Mouse (Mus musculus): ENCODE results near the gene Tmsb15l. TPM values are rescaled to one million over a fixed set of nuclear protein-coding genes. Genes with fewer than 3 reads are reported as not detected.

Tmsb15l gene
- polyA plus RNA-seq, 1 experiment: 7.7 TPM

- no peak for DNase-seq
- WGBS: 62% methylated on average over 3 of the region's 3 CpGs
- no peaks in the 10 kb centered on the region for H3K27me3 ChIP-seq (ENCODE audit: control insufficient read depth, insufficient read depth, low read length)
- TF ChIP-seq POLR2A (IDR thresholded peaks at IDR 0.05; ENCODE audit: borderline replicate concordance, insufficient read depth, low read length) (no peak), CTCF (IDR thresholded peaks at IDR 0.05; ENCODE audit: borderline replicate concordance, insufficient read depth, low read depth, low read length) (no peak)
- H3K4me1 ChIP-seq (ENCODE audit: control insufficient read depth, insufficient read depth, low read length): no peaks in the 10 kb centered on the region
- no peak overlapping the region for H3K27ac ChIP-seq (ENCODE audit: insufficient read depth, low read length)
- no peak overlapping the region for H3K4me3 ChIP-seq (replicated peaks; ENCODE audit: insufficient read depth, low read depth, low read length)
These were observed 38.7 kb downstream of the Tmsb15l start for GRCm38 (mm10) chrX:136937985-136938384.

GRCm38 (mm10) chrX:136927031-136927430, 49.6 kb downstream of the Tmsb15l start, which contains the start of gene H2bfm:
H2bfm (plus strand) TSS chrX:136927325.
- DNase-seq: no peak
- Histone ChIP-seq H3K4me1 (ENCODE audit: control insufficient read depth, insufficient read depth, low read length) (no peaks in the 10 kb centered on the region), H3K27ac (ENCODE audit: insufficient read depth, low read length) (no peak within 1 kb of the TSS), H3K27me3 (ENCODE audit: control insufficient read depth, insufficient read depth, low read length) (no peaks in the 10 kb centered on the region), H3K4me3 (replicated peaks; ENCODE audit: insufficient read depth, low read depth, low read length) (no peak within 1 kb of the TSS)
- no peak for TF ChIP-seq CTCF (IDR thresholded peaks at IDR 0.05; ENCODE audit: borderline replicate concordance, insufficient read depth, low read depth, low read length)
- 94% methylated on average over 14 of the region's 14 CpGs for WGBS

GRCm38 (mm10) chrX:136925863-136926262, 50.8 kb downstream of the Tmsb15l start:
- Histone ChIP-seq H3K27ac (ENCODE audit: insufficient read depth, low read length) (no peak overlapping the region), H3K4me3 (replicated peaks; ENCODE audit: insufficient read depth, low read depth, low read length) (no peak overlapping the region), H3K27me3 (ENCODE audit: control insufficient read depth, insufficient read depth, low read length) (no peaks in the 10 kb centered on the region), H3K4me1 (ENCODE audit: control insufficient read depth, insufficient read depth, low read length) (no peaks in the 10 kb centered on the region)
- DNase-seq: no peak
- TF ChIP-seq CTCF (IDR thresholded peaks at IDR 0.05; ENCODE audit: borderline replicate concordance, insufficient read depth, low read depth, low read length) (no peak), POLR2A (IDR thresholded peaks at IDR 0.05; ENCODE audit: borderline replicate concordance, insufficient read depth, low read length) (no peak)

Other genes starting within 250 kb of the Tmsb15l start
- 223 and 236 TPM in 2 replicates for gene Morf4l2, start 233.2 kb downstream of the Tmsb15l start, polyA plus RNA-seq (2012; rRNA removed)
- gene Glra4, start 196.7 kb downstream of the Tmsb15l start, polyA plus RNA-seq (2012; rRNA removed): 0.57 and 1.1 TPM in 2 replicates
- 1,881 and 2,386 TPM in 2 replicates for gene Plp1, start 154.2 kb downstream of the Tmsb15l start, polyA plus RNA-seq (2012; rRNA removed)
- gene Rab9b, start 108.1 kb downstream of the Tmsb15l start, polyA plus RNA-seq (2012; rRNA removed): 12.2 and 12.9 TPM in 2 replicates
- not detected in 2 replicates for gene H2bfm, start 49.5 kb downstream of the Tmsb15l start, polyA plus RNA-seq (2012; rRNA removed)
- 18.5 and 19.8 TPM in 2 replicates for gene Tmsb15b2, start 1.4 kb downstream of the Tmsb15l start, polyA plus RNA-seq (2012; rRNA removed)
- gene Tmsb15b1, start within 50 bp of the Tmsb15l start, polyA plus RNA-seq (2012; rRNA removed): 13.2 and 15.0 TPM in 2 replicates
- gene Zcchc18, start 16.3 kb upstream of the Tmsb15l start, polyA plus RNA-seq (2012; rRNA removed): 219 and 227 TPM in 2 replicates
- gene Slc25a53, start 61.4 kb upstream of the Tmsb15l start, polyA plus RNA-seq (2012; rRNA removed): 15.9 and 17.3 TPM in 2 replicates
- gene Fam199x, start 72.7 kb upstream of the Tmsb15l start, polyA plus RNA-seq (2012; rRNA removed): 4.2 and 4.9 TPM in 2 replicates
- not detected in 2 replicates for gene Esx1, start 145.2 kb upstream of the Tmsb15l start, polyA plus RNA-seq (2012; rRNA removed)